Mouse (Mus musculus) limb, embryonic 14.5 days (tissue): ENCODE data around the gene Ermp1. TPM values are rescaled to one million over a fixed set of nuclear protein-coding genes. Genes with fewer than 3 reads are reported as not detected.
A peak's percentile ranks its signal among the peaks of the same experiment; 100 is the strongest.

Experiments
- ATAC-seq: fragments of 200-750 bp; cut with Nextera tagmentation; 2 replicates; pipeline ENCODE4 v1.8.0; 2017; ENCODE audit warnings: low read depth, moderate number of reproducible peaks, moderate TSS enrichment; ENCODE audit not compliant: low FRiP score
- DNase-seq: peaks from one replicate; pipeline ENCODE4 v3.0.0-alpha.2; 2015; ENCODE audit warnings: low spot score
- H3K27ac ChIP-seq: fragments of 300-500 bp; sonication (generic); replicated peaks from 2 replicates; pipeline ENCODE4 v1.5.1; 2014; ENCODE audit warnings: low read depth, mild to moderate bottlenecking, low read length, moderate library complexity, mixed read lengths
- H3K27me3 ChIP-seq: fragments of 300-500 bp; sonication (generic); 2 replicates; pipeline ENCODE4 v1.6.1; 2014; ENCODE audit warnings: low read length, mixed read lengths; ENCODE audit not compliant: control insufficient read depth, insufficient read depth
- H3K36me3 ChIP-seq: fragments of 300-500 bp; sonication (generic); 2 replicates; pipeline ENCODE4 v1.6.1; 2014; ENCODE audit warnings: mild to moderate bottlenecking, low read length, moderate library complexity, mixed read lengths; ENCODE audit not compliant: control insufficient read depth, insufficient read depth
- H3K4me1 ChIP-seq: fragments of 300-500 bp; sonication (generic); 2 replicates; pipeline ENCODE4 v1.6.1; 2014; ENCODE audit warnings: antibody characterized with exemption, low read length, mixed read lengths; ENCODE audit not compliant: control insufficient read depth, insufficient read depth
- H3K4me2 ChIP-seq: fragments of 300-500 bp; sonication (generic); replicated peaks from 2 replicates; pipeline ENCODE4 v1.6.1; 2014; ENCODE audit warnings: low read depth, mild to moderate bottlenecking, low read length, moderate library complexity; ENCODE audit not compliant: severe bottlenecking
- H3K4me3 ChIP-seq: fragments of 300-500 bp; sonication (generic); replicated peaks from 2 replicates; pipeline ENCODE4 v1.5.1; 2014; ENCODE audit warnings: low read length
- H3K9ac ChIP-seq: fragments of 300-500 bp; sonication (generic); 2 replicates; pipeline ENCODE4 v1.6.1; 2014; ENCODE audit warnings: mild to moderate bottlenecking, low read depth, low read length, moderate library complexity; ENCODE audit not compliant: severe bottlenecking
- H3K9me3 ChIP-seq: fragments of 300-500 bp; sonication (generic); 2 replicates; pipeline ENCODE4 v1.6.1; 2016; ENCODE audit warnings: low read length; ENCODE audit not compliant: control insufficient read depth
- POLR2A ChIP-seq: fragments of 200-500 bp; IDR thresholded peaks from 2 replicates; pipeline ENCODE4 v1.8.0; 2012; ENCODE audit warnings: inconsistent platforms, mild to moderate bottlenecking, moderate library complexity, borderline replicate concordance; ENCODE audit not compliant: insufficient read depth, insufficient read length; ENCODE audit errors: extremely low read depth
- WGBS: fragments of 180-500 bp; shearing (Covaris S2); extraction: QIAGEN DNeasy Blood & Tissue Kit; methylation state at CpG from one replicate; pipeline ENCODE4 v1.1.7; 2014; 5-methylcytosine and 5-hydroxymethylcytosine counted together
- polyA plus RNA-seq, 2 experiments: library from polyadenylated mRNA; depleted of rRNA in 1 of 2; stranded (reverse) in 1 of 2; unstranded in 1 of 2; fragments of >200 nt; fragmentation: Nextera tagmentation in 1 of 2; extraction: Ambion mirVana in 1 of 2; gene quantifications; 2 replicates each; pipeline versions ENCODE4 v1.2.1 to v1.2.3; 2012 to 2014

The Ermp1 gene
- polyA plus RNA-seq, 2 experiments, result 16.1 to 16.7 TPM

- DNase-seq (no peak), ATAC-seq (no peak)
- 49% methylated on average over 5 of the region's 5 CpGs for WGBS
- no peak overlapping the region for H3K9ac ChIP-seq
- H3K27ac ChIP-seq, result no peak overlapping the region
- no peaks in the 10 kb centered on the region for H3K27me3 ChIP-seq
- no peak overlapping the region for H3K4me3 ChIP-seq
- peaks cover 10% of the 10 kb centered on the region for H3K4me1 ChIP-seq
- H3K9me3 ChIP-seq, result no peaks in the 10 kb centered on the region
- TF ChIP-seq POLR2A, result no peak
- H3K4me2 ChIP-seq, result no peak overlapping the region
- no peaks in the 10 kb centered on the region for H3K36me3 ChIP-seq
These were observed 8.4 kb upstream of the Ermp1 start for GRCm38 (mm10) chr19:29656620-29657019.

GRCm38 (mm10) chr19:29656029-29656428 lies 7.8 kb upstream of the Ermp1 start:
- no peak overlapping the region for H3K9ac ChIP-seq
- no peak overlapping the region for H3K4me3 ChIP-seq
- no peaks in the 10 kb centered on the region for H3K36me3 ChIP-seq
- no peak overlapping the region for H3K27ac ChIP-seq
- H3K27me3 ChIP-seq, result no peaks in the 10 kb centered on the region
- DNase-seq (no peak), ATAC-seq (no peak)
- TF ChIP-seq POLR2A, result no peak
- H3K9me3 ChIP-seq, result no peaks in the 10 kb centered on the region
- H3K4me2 ChIP-seq, result no peak overlapping the region
- H3K4me1 ChIP-seq, result peaks cover 10% of the 10 kb centered on the region
- 74% methylated on average over 4 of the region's 4 CpGs for WGBS

- Histone ChIP-seq H3K27ac (no peak overlapping the region), H3K9me3 (no peaks in the 10 kb centered on the region), H3K27me3 (no peaks in the 10 kb centered on the region), H3K4me2 (no peak overlapping the region), H3K36me3 (no peaks in the 10 kb centered on the region), H3K4me3 (no peak overlapping the region), H3K4me1 (peaks cover 10% of the 10 kb centered on the region), H3K9ac (no peak overlapping the region)
- TF ChIP-seq POLR2A, result no peak
- ATAC-seq (no peak), DNase-seq (no peak)
- WGBS, result 15% methylated on average over 6 of the region's 6 CpGs
These were observed 6.9 kb upstream of the Ermp1 start for GRCm38 (mm10) chr19:29655148-29655547.

GRCm38 (mm10) chr19:29653768-29654265 lies 5.6 kb upstream of the Ermp1 start:
- H3K27me3 ChIP-seq, result no peaks in the 10 kb centered on the region
- WGBS, result 72% methylated on average over 9 of the region's 9 CpGs
- DNase-seq (no peak), ATAC-seq (no peak)
- H3K4me2 ChIP-seq, result no peak overlapping the region
- H3K36me3 ChIP-seq, result no peaks in the 10 kb centered on the region
- no peak overlapping the region for H3K27ac ChIP-seq
- H3K4me1 ChIP-seq, result peaks cover 10% of the 10 kb centered on the region
- H3K4me3 ChIP-seq, result no peak overlapping the region
- H3K9ac ChIP-seq, result no peak overlapping the region
- no peak for TF ChIP-seq POLR2A
- no peaks in the 10 kb centered on the region for H3K9me3 ChIP-seq

- no peak for TF ChIP-seq POLR2A
- H3K27me3 ChIP-seq, result no peaks in the 10 kb centered on the region
- no peak for DNase-seq
- no peaks in the 10 kb centered on the region for H3K9me3 ChIP-seq
- 79% methylated on average over 1 of the region's 1 CpGs for WGBS
- no peak overlapping the region for H3K27ac ChIP-seq
- no peak overlapping the region for H3K9ac ChIP-seq
- peaks cover 3% of the 10 kb centered on the region; the same call in 1 of the 2 replicates for H3K4me1 ChIP-seq
- H3K36me3 ChIP-seq, result peaks cover 8% of the 10 kb centered on the region; the same call in 1 of the 2 replicates
- no peak for ATAC-seq
- H3K4me3 ChIP-seq, result no peak overlapping the region
- H3K4me2 ChIP-seq, result no peak overlapping the region
These were observed 1.5 kb upstream of the Ermp1 start for GRCm38 (mm10) chr19:29649683-29650082.

- 30% methylated on average over 4 of the region's 4 CpGs for WGBS
- H3K4me2 ChIP-seq, result peak overlapping the region; percentile 60; the same call in 1 of the 2 replicates
- no peak for DNase-seq
- no peak for TF ChIP-seq POLR2A
- H3K27me3 ChIP-seq, result no peaks in the 10 kb centered on the region
- peak overlapping the region; percentile 80 for H3K4me3 ChIP-seq
- H3K4me1 ChIP-seq, result peaks cover 3% of the 10 kb centered on the region; the same call in 1 of the 2 replicates
- H3K9ac ChIP-seq, result no peak overlapping the region
- H3K27ac ChIP-seq, result no peak overlapping the region
- no peak for ATAC-seq
- peaks cover 9% of the 10 kb centered on the region; the same call in 1 of the 2 replicates for H3K36me3 ChIP-seq
- no peaks in the 10 kb centered on the region for H3K9me3 ChIP-seq
These were observed 317 bp upstream of the Ermp1 start for GRCm38 (mm10) chr19:29648550-29648914.
